Mouse (Mus musculus) spleen, adult 2 months (tissue): Measurements from ENCODE around the gene Iqch.

ENCODE experiments used
- CTCF ChIP-seq: fragments of 200-500 bp; IDR thresholded peaks from 2 replicates; pipeline ENCODE4 v1.5.1; 2011; ENCODE audit warnings: mild to moderate bottlenecking, inconsistent platforms; ENCODE audit not compliant: insufficient read depth, insufficient read length, insufficient replicate concordance; ENCODE audit errors: extremely low read depth
- POLR2A ChIP-seq: fragments of 200-500 bp; IDR thresholded peaks from 2 replicates; pipeline ENCODE4 v1.6.1; 2011; ENCODE audit warnings: low read depth, low read length, inconsistent platforms

DNA sequence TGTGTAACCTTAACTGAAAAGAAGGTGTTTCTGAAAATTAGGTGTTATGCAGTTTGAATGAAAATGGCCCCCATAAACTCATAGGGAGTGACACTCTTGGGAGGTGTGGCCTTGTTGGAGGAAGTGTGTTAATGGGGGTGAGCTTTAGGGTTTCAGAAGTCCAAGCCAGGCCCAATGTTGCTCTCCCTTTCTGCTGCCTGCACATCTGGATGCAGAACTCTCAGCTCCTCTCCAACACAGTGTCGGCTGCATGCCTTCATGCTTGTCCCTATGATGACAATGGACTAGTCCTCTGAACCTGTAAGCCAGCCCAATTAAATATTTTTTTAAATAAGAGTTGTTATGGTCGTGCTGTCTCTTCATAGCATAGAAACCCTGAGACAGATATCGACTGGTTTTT lies 222.0 kb downstream of the Iqch start:
- no peak for TF ChIP-seq CTCF
- no peak for TF ChIP-seq POLR2A
